Mouse (Mus musculus) brain, adult 2 months (tissue): ENCODE measurements around the gene Adgrg2.
A peak's percentile ranks its signal among the peaks of the same experiment; 100 is the strongest.

Experiments
- DNase-seq: peaks from one replicate; pipeline ENCODE4 v3.0.0; 2011; ENCODE audit warnings: low read depth, low spot score

Gene Adgrg2

GRCm38 (mm10) chrX:160502048-160503041, 111.9 kb downstream of the Adgrg2 start, which contains the start of gene Phka2:
Phka2 (plus strand) TSS chrX:160502166.
- peak; percentile 91 for DNase-seq

GRCm38 (mm10) chrX:160509046-160509445, 118.6 kb downstream of the Adgrg2 start:
- DNase-seq, result peak; percentile 43

GRCm38 (mm10) chrX:160510197-160510596, 119.7 kb downstream of the Adgrg2 start:
- DNase-seq, result peak; percentile 68

- no peak for DNase-seq
Observed at GRCm38 (mm10) chrX:160516027-160516426, 125.5 kb downstream of the Adgrg2 start.

- DNase-seq, result peak; percentile 48
Observed at GRCm38 (mm10) chrX:160542772-160543171, 152.3 kb downstream of the Adgrg2 start.
